Mouse (Mus musculus): ENCODE measurements around the gene Olfr1129.
"Not testable (repeated sequence)": the region's sequence is repeated elsewhere in the genome, so short reads cannot be mapped to it uniquely, and the experiment has no call there.

The Olfr1129 gene

GRCm38 (mm10) chr2:87573602-87574001 is at the start of gene Olfr1129:
Olfr1129 (plus strand) TSS chr2:87573902.
- not testable (repeated sequence) for DNase-seq (ENCODE audit: low read depth, low spot score)

DNA sequence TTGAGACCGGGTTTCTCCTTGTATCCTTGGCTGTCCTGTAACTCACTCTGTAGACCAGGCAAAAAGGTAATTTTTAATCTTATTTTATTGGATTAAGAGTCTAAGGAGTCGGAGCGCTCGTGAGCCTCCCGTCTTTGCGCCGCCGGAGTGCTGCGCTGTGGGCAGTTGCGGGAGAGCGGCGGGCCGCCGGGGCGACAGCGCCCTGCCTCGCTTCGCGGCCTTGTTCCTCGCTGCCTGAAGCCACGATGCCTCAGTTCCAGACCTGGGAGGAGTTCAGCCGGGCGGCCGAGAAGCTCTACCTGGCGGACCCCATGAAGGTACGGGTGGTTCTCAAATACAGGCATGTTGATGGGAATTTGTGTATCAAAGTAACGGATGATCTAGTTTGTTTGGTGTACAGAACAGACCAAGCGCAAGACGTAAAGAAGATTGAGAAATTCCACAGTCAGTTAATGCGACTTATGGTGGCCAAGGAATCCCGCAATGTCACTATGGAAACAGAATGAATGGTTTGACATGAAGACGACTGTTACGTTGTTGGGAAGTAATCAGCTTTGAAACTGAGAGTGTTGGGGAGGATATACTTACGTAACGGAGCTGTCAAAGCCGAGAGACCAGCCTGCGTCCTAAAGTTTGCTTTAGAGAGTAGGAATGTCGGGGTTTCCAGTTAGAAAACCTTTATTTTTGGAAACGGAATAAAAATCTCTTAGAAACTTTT is 47.6 kb upstream of the Olfr1129 start:
- DNase-seq (ENCODE audit: low read depth, low spot score), result not testable (repeated sequence)

DNA sequence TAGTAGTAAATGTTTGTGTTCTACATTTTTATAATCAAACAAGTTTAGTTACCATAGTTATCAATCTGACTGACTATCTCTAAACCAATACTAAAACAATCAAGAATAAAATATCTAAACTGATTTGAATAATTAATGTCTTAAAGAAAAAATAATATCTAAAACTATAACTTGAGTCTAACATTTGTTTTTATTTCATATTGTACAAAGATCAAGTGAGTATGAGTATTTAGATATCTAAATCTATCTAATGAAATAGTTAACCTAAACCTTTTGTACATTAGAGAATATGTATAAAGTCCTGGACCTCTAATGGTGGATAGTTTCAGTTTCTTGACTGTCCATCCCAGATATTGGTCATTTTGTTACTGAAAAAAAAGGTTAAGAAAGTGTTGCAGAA is 42.2 kb upstream of the Olfr1129 start, which contains the start of gene Olfr153:
Gene Olfr153 (plus strand): TSS at position 301 of the 400 bp plus-strand sequence.
- no peak for DNase-seq (ENCODE audit: low read depth, low spot score)

- DNase-seq (ENCODE audit: low read depth, low spot score), result no peak
These were observed 38.9 kb upstream of the Olfr1129 start for GRCm38 (mm10) chr2:87534826-87535225.

DNA sequence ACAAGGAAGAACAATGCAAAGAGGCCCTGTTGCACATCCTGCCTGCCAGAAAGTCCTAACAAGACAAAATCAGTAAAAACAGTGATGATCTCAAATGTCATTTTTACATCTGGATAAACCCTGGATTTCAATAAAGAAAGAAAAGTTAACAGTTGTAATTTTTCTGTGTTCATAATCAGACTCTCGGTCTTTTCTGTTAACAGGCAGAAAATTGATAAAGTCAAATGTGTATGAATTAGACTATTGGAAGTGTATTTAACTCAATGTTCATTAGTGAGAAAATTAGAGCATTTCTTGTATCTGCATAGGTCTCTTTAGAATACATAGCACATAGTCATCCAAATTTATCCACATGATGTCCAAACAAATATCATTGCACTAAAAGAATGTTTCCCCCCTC is 28.3 kb upstream of the Olfr1129 start, which contains the start of gene Olfr1128:
Gene Olfr1128 (minus strand): TSS at position 101 of the 400 bp plus-strand sequence.
- DNase-seq (ENCODE audit: low read depth, low spot score), result no peak

DNA sequence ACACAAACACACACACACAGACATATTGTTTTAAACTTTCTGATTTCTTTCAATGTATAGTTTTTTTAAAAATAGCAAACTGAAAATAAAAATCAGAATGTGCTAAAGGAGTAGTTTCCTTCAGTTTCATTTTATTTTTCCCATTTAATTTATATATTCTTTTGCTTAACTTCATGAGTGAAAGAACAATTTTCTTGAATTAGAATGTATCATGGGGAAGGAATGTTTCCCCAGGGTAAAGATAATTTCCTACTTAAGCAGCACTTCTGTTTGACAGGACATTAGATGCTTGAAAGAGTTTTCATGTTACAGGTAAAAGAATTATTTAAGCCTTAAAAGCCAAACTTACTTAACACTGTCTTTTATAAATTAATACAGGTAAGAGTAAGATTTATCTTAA is 32.2 kb downstream of the Olfr1129 start, which contains the start of gene Olfr1130:
Gene Olfr1130 (plus strand): TSS at position 301 of the 400 bp plus-strand sequence.
- DNase-seq (ENCODE audit: low read depth, low spot score), result not testable (repeated sequence)

GRCm38 (mm10) chr2:87626804-87627203 is 53.1 kb downstream of the Olfr1129 start, which contains the start of gene Olfr1131:
Olfr1131 (plus strand) TSS chr2:87627104.
- DNase-seq (ENCODE audit: low read depth, low spot score), result no peak

All from skeletal muscle tissue, adult 2 months (tissue).